Mouse (Mus musculus) MEL (cell line): ENCODE measurements around the gene Grin2b.

Source experiments
- CTCF ChIP-seq, 3 experiments: IDR thresholded peaks in 2 of 3; conservative IDR thresholded peaks in 1 of 3; 2 replicates each; pipeline ENCODE4 v1.5.1; 2011 to 2012; ENCODE audit warnings: low read length in 3 of 3, low read depth in 2 of 3, mild to moderate bottlenecking in 2 of 3, improper control_type of control experiment in 1 of 3, inconsistent platforms in 1 of 3, mixed read lengths in 1 of 3, moderate library complexity in 1 of 3; ENCODE audit not compliant: control insufficient read depth in 1 of 3, insufficient read depth in 1 of 3, poor library complexity in 1 of 3, severe bottlenecking in 1 of 3
- ELF1 ChIP-seq: IDR thresholded peaks from 2 replicates; pipeline ENCODE4 v1.6.1; 2014; ENCODE audit warnings: low read depth, mild to moderate bottlenecking, inconsistent platforms, low read length, improper control_type of control experiment, moderate library complexity
- EP300 ChIP-seq, 2 experiments: IDR thresholded peaks; 2 replicates each; pipeline ENCODE4 v1.6.1; 2011; ENCODE audit warnings: improper control_type of control experiment in 2 of 2, low read length in 2 of 2, low read depth in 1 of 2, mild to moderate bottlenecking in 1 of 2
- MAX ChIP-seq: IDR thresholded peaks from 2 replicates; pipeline ENCODE4 v1.6.1; 2011; ENCODE audit warnings: low read length, improper control_type of control experiment
- MXI1 ChIP-seq: IDR thresholded peaks from 2 replicates; pipeline ENCODE4 v1.6.1; 2011; ENCODE audit warnings: mild to moderate bottlenecking, low read depth, low read length, improper control_type of control experiment
- MYB ChIP-seq: IDR thresholded peaks from 2 replicates; pipeline ENCODE4 v1.6.1; 2011; ENCODE audit warnings: mild to moderate bottlenecking, low read depth, low read length, improper control_type of control experiment
- POLR2AphosphoS5 ChIP-seq: IDR thresholded peaks from 2 replicates; pipeline ENCODE4 v1.6.1; 2012; ENCODE audit warnings: low read depth, borderline replicate concordance, mild to moderate bottlenecking, inconsistent platforms, low read length, moderate library complexity, mixed read lengths
- USF1 ChIP-seq: IDR thresholded peaks from 2 replicates; pipeline ENCODE4 v1.6.1; 2014; ENCODE audit warnings: low read depth, mild to moderate bottlenecking, inconsistent platforms, low read length, improper control_type of control experiment, moderate library complexity

DNA sequence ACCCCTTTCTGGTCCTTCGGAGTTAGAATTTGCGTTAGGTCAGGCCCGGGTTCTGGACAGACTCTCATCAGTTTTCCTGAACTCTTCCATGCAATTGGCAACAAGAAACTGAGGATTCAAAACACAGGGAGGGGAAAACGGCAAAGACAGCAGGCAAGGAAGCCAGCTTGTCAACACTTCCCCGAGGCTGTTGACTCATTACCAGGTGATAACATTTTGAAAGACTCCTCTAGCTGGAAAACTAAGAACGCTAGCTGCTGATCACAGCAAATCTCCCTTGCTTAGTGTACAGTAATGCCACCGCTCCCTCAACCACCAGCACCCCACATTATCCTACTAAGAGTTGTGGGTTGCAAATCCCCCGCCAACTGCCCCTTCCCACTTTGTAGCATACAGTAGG lies 266.2 kb downstream of the Grin2b start:
- TF ChIP-seq CTCF (IDR thresholded peaks at IDR 0.05 in 2 of 3, conservative IDR thresholded peaks at IDR 0.05 in 1 of 3; ENCODE audit: control insufficient read depth in 1 of 3, insufficient read depth in 1 of 3, low read depth in 2 of 3, low read length in 3 of 3, poor library complexity in 1 of 3, severe bottlenecking in 1 of 3) (no peak), MYB (no peak), USF1 (no peak), EP300 (IDR thresholded peaks at IDR 0.05; ENCODE audit: low read depth in 1 of 2, low read length in 2 of 2) (no peak), MAX (no peak), MXI1 (no peak), POLR2AphosphoS5 (no peak), ELF1 (no peak)
